Mouse (Mus musculus) forebrain, embryonic 13.5 days (tissue): Measurements from ENCODE around the gene Syt1. TPM values are rescaled to one million over a fixed set of nuclear protein-coding genes. Genes with fewer than 3 reads are reported as not detected.

ENCODE experiments used
- ATAC-seq: fragments of 200-750 bp; cut with Nextera tagmentation; 2 replicates; pipeline ENCODE4 v1.8.0; 2017
- H3K27ac ChIP-seq: fragments of 300-500 bp; sonication (generic); 2 replicates; pipeline ENCODE4 v1.5.1; 2015; ENCODE audit warnings: inconsistent platforms, mild to moderate bottlenecking, moderate library complexity
- H3K27me3 ChIP-seq: fragments of 300-500 bp; sonication (generic); 2 replicates; pipeline ENCODE4 v1.6.1; 2015; ENCODE audit warnings: mild to moderate bottlenecking, inconsistent platforms
- H3K36me3 ChIP-seq: fragments of 300-500 bp; sonication (generic); 2 replicates; pipeline ENCODE4 v1.6.1; 2015; ENCODE audit warnings: mild to moderate bottlenecking, inconsistent platforms; ENCODE audit not compliant: poor library complexity, severe bottlenecking
- H3K4me1 ChIP-seq: fragments of 300-500 bp; sonication (generic); 2 replicates; pipeline ENCODE4 v1.6.1; 2015; ENCODE audit warnings: inconsistent platforms
- H3K4me2 ChIP-seq: fragments of 300-500 bp; sonication (generic); 2 replicates; pipeline ENCODE4 v1.6.1; 2015; ENCODE audit warnings: inconsistent platforms, mild to moderate bottlenecking, moderate library complexity
- H3K4me3 ChIP-seq: fragments of 300-500 bp; sonication (generic); 2 replicates; pipeline ENCODE4 v1.5.1; 2015; ENCODE audit warnings: mild to moderate bottlenecking, inconsistent platforms
- H3K9ac ChIP-seq: fragments of 300-500 bp; sonication (generic); 2 replicates; pipeline ENCODE4 v1.6.1; 2015; ENCODE audit warnings: mild to moderate bottlenecking, inconsistent platforms
- H3K9me3 ChIP-seq: fragments of 300-500 bp; sonication (generic); replicated peaks from 2 replicates; pipeline ENCODE4 v1.6.1; 2016; ENCODE audit warnings: inconsistent platforms
- WGBS: fragments of 180-500 bp; shearing (Covaris S2); methylation state at CpG from one replicate; pipeline ENCODE4 v1.1.7; 2015; 5-methylcytosine and 5-hydroxymethylcytosine counted together
- polyA plus RNA-seq: library from polyadenylated mRNA; unstranded; fragments of >200 nt; fragmentation: Nextera tagmentation; extraction: Ambion mirVana; gene quantifications from 2 replicates; pipeline ENCODE4 v1.2.1, GENCODE M21; 2015

The Syt1 gene
- polyA plus RNA-seq, 1 experiment from 2014 or later = 45.9 TPM

- H3K27ac ChIP-seq = no peak overlapping the region
- no peak overlapping the region for H3K4me3 ChIP-seq
- H3K36me3 ChIP-seq = no peaks in the 10 kb centered on the region
- H3K4me2 ChIP-seq = no peak overlapping the region
- H3K27me3 ChIP-seq = no peaks in the 10 kb centered on the region
- H3K4me1 ChIP-seq = no peaks in the 10 kb centered on the region
- H3K9me3 ChIP-seq = no peaks in the 10 kb centered on the region
- WGBS = 89% methylated on average over 8 of the region's 8 CpGs
- H3K9ac ChIP-seq = no peak overlapping the region
- ATAC-seq = no peak
These were observed 379.9 kb downstream of the Syt1 start for GRCm38 (mm10) chr10:108630841-108631240.

GRCm38 (mm10) chr10:108626404-108626803 lies 384.4 kb downstream of the Syt1 start:
- Histone ChIP-seq H3K27me3 (no peaks in the 10 kb centered on the region), H3K4me1 (peaks cover 7% of the 10 kb centered on the region), H3K36me3 (no peaks in the 10 kb centered on the region), H3K4me2 (no peak overlapping the region), H3K9me3 (no peaks in the 10 kb centered on the region), H3K9ac (no peak overlapping the region), H3K4me3 (no peak overlapping the region), H3K27ac (no peak overlapping the region)
- no peak for ATAC-seq
- 74% methylated on average over 3 of the region's 3 CpGs for WGBS

DNA sequence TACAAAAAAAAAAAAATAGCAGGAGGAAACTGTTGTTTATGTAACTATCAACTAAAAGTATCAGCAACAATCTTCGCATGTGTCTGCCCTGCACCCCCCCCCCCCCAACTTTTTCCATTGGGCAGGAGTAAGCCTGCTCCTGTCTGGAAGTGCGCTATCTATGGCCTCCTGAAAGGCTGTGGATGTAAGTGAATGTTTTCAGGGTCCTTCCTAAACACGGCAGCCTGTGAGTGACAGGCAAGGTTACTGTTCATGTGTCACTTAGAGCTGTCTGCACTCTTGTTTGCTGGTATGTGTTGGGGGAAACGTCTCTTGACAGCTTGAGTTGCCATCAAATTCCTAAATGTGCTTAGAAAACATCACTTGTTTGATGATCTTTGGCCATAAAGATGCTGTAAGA lies 387.8 kb downstream of the Syt1 start:
- Histone ChIP-seq H3K4me3 (no peak overlapping the region), H3K9ac (no peak overlapping the region), H3K36me3 (no peaks in the 10 kb centered on the region), H3K27ac (no peak overlapping the region), H3K9me3 (no peaks in the 10 kb centered on the region), H3K4me2 (no peak overlapping the region), H3K4me1 (peaks cover 7% of the 10 kb centered on the region), H3K27me3 (no peaks in the 10 kb centered on the region)
- peak; percentile 38; the same call in 1 of the 2 replicates for ATAC-seq
- 57% methylated on average over 4 of the region's 4 CpGs for WGBS

GRCm38 (mm10) chr10:108619861-108620260 lies 390.9 kb downstream of the Syt1 start:
- Histone ChIP-seq H3K27ac (no peak overlapping the region), H3K4me3 (no peak overlapping the region), H3K36me3 (no peaks in the 10 kb centered on the region), H3K9me3 (no peaks in the 10 kb centered on the region), H3K9ac (no peak overlapping the region), H3K4me1 (peaks cover 7% of the 10 kb centered on the region), H3K4me2 (no peak overlapping the region), H3K27me3 (no peaks in the 10 kb centered on the region)
- 88% methylated on average over 5 of the region's 5 CpGs for WGBS
- no peak for ATAC-seq

DNA sequence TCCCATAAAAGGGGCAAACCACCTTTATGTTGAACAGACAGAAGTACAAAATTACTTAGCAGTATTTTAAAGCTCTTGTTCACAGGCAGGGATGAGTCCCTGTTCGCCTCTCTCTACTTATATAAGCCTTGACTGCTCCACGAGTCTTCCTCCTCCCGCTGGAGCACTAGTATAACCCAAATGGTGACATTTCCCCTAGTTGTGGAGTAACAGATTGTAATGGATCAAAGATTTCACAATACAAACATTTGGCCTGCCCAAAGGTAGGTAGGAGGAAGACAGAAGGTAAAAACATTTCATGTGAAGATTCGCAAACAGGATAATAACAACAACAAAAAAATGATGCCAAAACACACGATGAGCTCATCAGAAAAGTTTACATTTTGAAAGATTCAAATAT lies 391.6 kb downstream of the Syt1 start:
- ATAC-seq = no peak
- 92% methylated on average over 5 of the region's 5 CpGs for WGBS
- H3K36me3 ChIP-seq = no peaks in the 10 kb centered on the region

GRCm38 (mm10) chr10:108610057-108610644 lies 400.6 kb downstream of the Syt1 start:
- Histone ChIP-seq H3K9ac (no peak overlapping the region), H3K4me2 (no peak overlapping the region), H3K27ac (no peak overlapping the region), H3K4me3 (no peak overlapping the region), H3K4me1 (no peaks in the 10 kb centered on the region), H3K9me3 (no peaks in the 10 kb centered on the region), H3K36me3 (no peaks in the 10 kb centered on the region), H3K27me3 (no peaks in the 10 kb centered on the region)
- no peak for ATAC-seq
- WGBS = 76% methylated on average over 14 of the region's 14 CpGs

More for the DNA sequence above, 391.6 kb downstream of the Syt1 start:
- H3K9me3 ChIP-seq = no peaks in the 10 kb centered on the region
- no peak overlapping the region for H3K27ac ChIP-seq
- no peaks in the 10 kb centered on the region for H3K27me3 ChIP-seq
- H3K4me1 ChIP-seq = peaks cover 7% of the 10 kb centered on the region
- no peak overlapping the region for H3K4me2 ChIP-seq
- H3K9ac ChIP-seq = no peak overlapping the region
- H3K4me3 ChIP-seq = no peak overlapping the region

GRCm38 (mm10) chr10:108601672-108602412 lies 408.9 kb downstream of the Syt1 start:
- H3K27ac ChIP-seq = no peak overlapping the region
- no peaks in the 10 kb centered on the region for H3K4me1 ChIP-seq
- H3K9me3 ChIP-seq = peaks cover 13% of the 10 kb centered on the region; the same call in 1 of the 2 replicates
- ATAC-seq = peak; percentile 58; the same call in 1 of the 2 replicates
- H3K27me3 ChIP-seq = no peaks in the 10 kb centered on the region
- H3K4me3 ChIP-seq = no peak overlapping the region
- no peak overlapping the region for H3K9ac ChIP-seq
- 90% methylated on average over 8 of the region's 8 CpGs for WGBS
- no peak overlapping the region for H3K4me2 ChIP-seq
- H3K36me3 ChIP-seq = peaks cover 11% of the 10 kb centered on the region

GRCm38 (mm10) chr10:108600693-108601092 lies 410.1 kb downstream of the Syt1 start:
- Histone ChIP-seq H3K27me3 (no peaks in the 10 kb centered on the region), H3K4me3 (no peak overlapping the region), H3K9me3 (peaks cover 13% of the 10 kb centered on the region; the same call in 1 of the 2 replicates), H3K4me1 (no peaks in the 10 kb centered on the region), H3K36me3 (peaks cover 11% of the 10 kb centered on the region), H3K27ac (no peak overlapping the region), H3K4me2 (no peak overlapping the region), H3K9ac (no peak overlapping the region)
- ATAC-seq = no peak
- WGBS = 70% methylated on average over 9 of the region's 9 CpGs

- no peak overlapping the region for H3K4me3 ChIP-seq
- H3K4me2 ChIP-seq = no peak overlapping the region
- peaks cover 13% of the 10 kb centered on the region; the same call in 1 of the 2 replicates for H3K9me3 ChIP-seq
- no peak overlapping the region for H3K27ac ChIP-seq
- no peaks in the 10 kb centered on the region for H3K4me1 ChIP-seq
- no peak for ATAC-seq
- 84% methylated on average over 1 of the region's 1 CpGs for WGBS
- peaks cover 11% of the 10 kb centered on the region for H3K36me3 ChIP-seq
- no peak overlapping the region for H3K9ac ChIP-seq
- no peaks in the 10 kb centered on the region for H3K27me3 ChIP-seq
These were observed 413.4 kb downstream of the Syt1 start for GRCm38 (mm10) chr10:108597385-108597784.

DNA sequence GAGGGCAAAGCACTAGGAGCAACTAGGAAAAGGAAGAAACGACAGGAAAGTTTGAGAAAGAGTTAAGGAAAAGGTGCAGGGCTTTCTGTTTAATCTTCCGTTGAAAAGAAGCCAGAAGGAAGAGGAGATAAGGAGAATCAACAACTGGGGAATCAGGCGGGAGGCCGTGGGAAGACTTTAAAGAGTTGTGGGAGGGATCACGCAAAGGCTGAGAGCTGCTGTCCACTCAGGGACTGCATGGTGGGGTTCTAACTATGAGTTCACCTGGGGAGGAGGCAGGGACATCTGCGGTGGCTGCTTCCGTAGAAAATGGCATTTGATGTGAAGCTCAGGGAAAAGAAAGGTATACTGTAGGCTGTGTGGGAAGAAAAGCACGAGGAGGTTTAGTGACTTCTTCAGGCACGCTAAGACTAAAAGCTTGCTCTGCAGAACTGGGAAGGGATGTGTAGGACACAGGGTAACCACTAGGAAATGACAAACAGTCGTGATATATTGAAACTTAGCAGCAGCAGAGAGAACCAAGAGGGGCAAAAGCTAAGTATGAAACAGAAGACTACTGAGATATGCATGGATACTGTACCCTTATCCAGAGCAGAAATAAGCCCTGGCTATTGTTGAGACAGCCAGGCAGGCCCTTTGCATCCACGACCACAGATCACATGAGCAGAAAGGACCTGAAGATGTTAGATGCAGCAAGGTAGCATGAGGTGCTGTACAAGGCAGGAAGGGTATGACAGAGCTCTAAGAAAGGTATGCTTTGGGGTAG lies 414.4 kb downstream of the Syt1 start:
- no peak overlapping the region for H3K4me2 ChIP-seq
- no peak overlapping the region for H3K4me3 ChIP-seq
- no peaks in the 10 kb centered on the region for H3K4me1 ChIP-seq
- no peak overlapping the region for H3K9ac ChIP-seq
- H3K27me3 ChIP-seq = no peaks in the 10 kb centered on the region
- peaks cover 13% of the 10 kb centered on the region; the same call in 1 of the 2 replicates for H3K9me3 ChIP-seq
- no peak for ATAC-seq
- WGBS = 86% methylated on average over 11 of the region's 11 CpGs
- H3K36me3 ChIP-seq = peaks cover 11% of the 10 kb centered on the region
- H3K27ac ChIP-seq = no peak overlapping the region

- Histone ChIP-seq H3K4me3 (no peak overlapping the region), H3K9me3 (no peaks in the 10 kb centered on the region), H3K27me3 (no peaks in the 10 kb centered on the region), H3K4me2 (no peak overlapping the region), H3K4me1 (no peaks in the 10 kb centered on the region), H3K9ac (no peak overlapping the region), H3K36me3 (no peaks in the 10 kb centered on the region), H3K27ac (no peak overlapping the region)
- 96% methylated on average over 3 of the region's 3 CpGs for WGBS
- no peak for ATAC-seq
These were observed 421.4 kb downstream of the Syt1 start for GRCm38 (mm10) chr10:108589355-108589754.

DNA sequence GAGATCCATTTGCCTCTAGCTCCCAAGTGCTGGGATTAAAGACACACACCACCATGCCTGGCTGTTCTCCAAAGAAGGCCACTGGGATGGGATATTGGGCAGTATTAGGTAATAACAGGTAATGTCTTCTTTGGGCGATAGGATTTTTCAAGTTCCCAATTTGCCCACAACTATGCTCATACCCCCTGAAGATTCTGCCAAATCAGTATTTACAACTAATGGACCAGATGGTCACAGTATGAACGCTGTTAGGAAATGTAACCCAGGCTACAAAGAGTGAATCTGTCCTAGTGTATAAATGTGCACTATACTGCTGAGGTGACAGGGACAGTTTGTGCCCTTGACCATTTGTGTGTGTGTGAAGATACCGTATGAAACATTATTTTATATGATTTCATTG lies 421.9 kb downstream of the Syt1 start:
- no peak overlapping the region for H3K4me3 ChIP-seq
- H3K27me3 ChIP-seq = no peaks in the 10 kb centered on the region
- H3K36me3 ChIP-seq = no peaks in the 10 kb centered on the region
- no peak overlapping the region for H3K27ac ChIP-seq
- H3K9me3 ChIP-seq = no peaks in the 10 kb centered on the region
- ATAC-seq = no peak
- no peak overlapping the region for H3K9ac ChIP-seq
- WGBS = 88% methylated on average over 3 of the region's 3 CpGs
- peaks cover under 1% of the 10 kb centered on the region; the same call in 1 of the 2 replicates for H3K4me1 ChIP-seq
- no peak overlapping the region for H3K4me2 ChIP-seq
